Comparison of ENCODE assay signal across 9 mouse cellular contexts in genomic region chr1:78510862-78511261, GRCm38 (mm10). TPM values are rescaled to one million over a fixed set of nuclear protein-coding genes. Genes with fewer than 3 reads are reported as not detected.
DNase-seq lines count a peak whose midpoint lies in the region; ATAC-seq lines count a peak whose summit lies in the region.
"Had no signal": no experiment of that assay in that cellular context is flagged by ENCODE, and none has a peak within 500 bp of the region (broad histone marks: within the 10 kb centered on the region; RNA-seq: fewer than 3 reads in every experiment).

Gene Mogat1, plus strand, starts transcription at chr1:78510991.

- H3K27ac ChIP-seq in embryonic facial prominence, embryonic 10.5 days (replicated peaks): peak within 1 kb of the TSS; percentile 76
- no peak within 1 kb of the TSS for H3K27ac ChIP-seq in intestine, embryonic 16.5 days (ENCODE audit: low read length)

- H3K4me3 ChIP-seq in embryonic facial prominence, embryonic 10.5 days: peak within 1 kb of the TSS; percentile 55
- H3K4me3 ChIP-seq in intestine, embryonic 16.5 days (ENCODE audit: low read length): peak within 1 kb of the TSS; percentile 26

- H3K4me1 ChIP-seq in embryonic facial prominence, embryonic 10.5 days: peaks cover 15% of the 10 kb centered on the region
- H3K4me1 ChIP-seq in intestine, embryonic 16.5 days (ENCODE audit: control insufficient read depth, insufficient read depth, low read length): peaks cover 4% of the 10 kb centered on the region

- no peaks in the 10 kb centered on the region for H3K36me3 ChIP-seq in embryonic facial prominence, embryonic 10.5 days (replicated peaks)
- no peaks in the 10 kb centered on the region for H3K36me3 ChIP-seq in intestine, embryonic 16.5 days (ENCODE audit: control insufficient read depth, insufficient read depth, low read length)

- peak; percentile 36 for DNase-seq in adrenal gland, postnatal 10 days
- no peak for DNase-seq in adrenal gland, adult 8-10 months
- DNase-seq in embryonic facial prominence, embryonic 10.5 days (ENCODE audit: low spot score): no peak
- peak; percentile 8 for DNase-seq in lung, postnatal 25 days (ENCODE audit: low spot score)
- no peak for DNase-seq in c-Kit-positive CD71-positive TER-119-positive erythroid progenitor cells, embryonic 14.5 days (ENCODE audit: low spot score)
- DNase-seq in right cerebral cortex, postnatal 14 days: no peak

- WGBS in embryonic facial prominence, embryonic 10.5 days: 67% methylated on average over 5 of the region's 5 CpGs
- 68% methylated on average over 5 of the region's 5 CpGs for WGBS in intestine, embryonic 16.5 days

- peaks cover 31% of the 10 kb centered on the region for H3K27me3 ChIP-seq in embryonic facial prominence, embryonic 10.5 days (replicated peaks; ENCODE audit: low read depth, poor library complexity, severe bottlenecking)
- peaks cover 3% of the 10 kb centered on the region; the same call in 1 of the 2 replicates for H3K27me3 ChIP-seq in intestine, embryonic 16.5 days (replicated peaks; ENCODE audit: control insufficient read depth, insufficient read depth, low read length)

- no peak for ATAC-seq in intestine, embryonic 16.5 days
- no peak for ATAC-seq in cerebellum, adult (ENCODE audit: insufficient number of reproducible peaks, low FRiP score, low TSS enrichment)

- peak within 1 kb of the TSS; percentile 59 for H3K4me2 ChIP-seq in intestine, embryonic 16.5 days (ENCODE audit: low read depth, low read length)

- H3K9ac ChIP-seq in intestine, embryonic 16.5 days (ENCODE audit: low read depth, low read length): peak within 1 kb of the TSS; percentile 56; the same call in 1 of the 2 replicates

- H3K9me3 ChIP-seq in embryonic facial prominence, embryonic 10.5 days: no peaks in the 10 kb centered on the region
- H3K9me3 ChIP-seq in intestine, embryonic 16.5 days (ENCODE audit: control insufficient read depth, low read length): no peaks in the 10 kb centered on the region

RNA-seq across cellular contexts. Expression of gene Mogat1, which starts in this region (rescaled TPM):
- total RNA-seq in adrenal gland, postnatal 10 days (2021): 1 to 10 TPM; 1.8 to 2.4 TPM
- total RNA-seq in adrenal gland, adult 8-10 months (2022): 1 to 10 TPM; 2.3 to 4.2 (median 2.5) TPM
- 0.45 and 0.91 TPM in 2 replicates for polyA plus RNA-seq in embryonic facial prominence, embryonic 10.5 days (2016; fragmentation: Nextera tagmentation; extraction: Ambion mirVana)
- polyA plus RNA-seq in intestine, embryonic 16.5 days (2015; fragmentation: Nextera tagmentation; extraction: Ambion mirVana): not detected in 2 replicates
- total RNA-seq: hematopoietic stem cell, adult 5-6 weeks had no signal

Comparison
In these comparisons a context has a peak if more than half of its experiments do, and no peak if none do; other contexts are left out.
1. DNase-seq: peak in adrenal gland, postnatal 10 days (single experiment) and lung, postnatal 25 days (single experiment); none in adrenal gland, adult 8-10 months (single experiment), embryonic facial prominence, embryonic 10.5 days (single experiment), c-Kit-positive CD71-positive TER-119-positive erythroid progenitor cells, embryonic 14.5 days (single experiment) and right cerebral cortex, postnatal 14 days (single experiment).